Mouse (Mus musculus) bone marrow macrophage, adult 2 months (primary cell): ENCODE measurements around the gene Pecam1.

Experiments
- CTCF ChIP-seq: IDR thresholded peaks from 2 replicates; pipeline ENCODE4 v1.5.1; 2012; ENCODE audit warnings: low read depth, mild to moderate bottlenecking, low read length, moderate library complexity
- POLR2A ChIP-seq: IDR thresholded peaks from 2 replicates; pipeline ENCODE4 v1.6.1; 2012; ENCODE audit warnings: mild to moderate bottlenecking, low read depth, low read length, borderline replicate concordance

DNA sequence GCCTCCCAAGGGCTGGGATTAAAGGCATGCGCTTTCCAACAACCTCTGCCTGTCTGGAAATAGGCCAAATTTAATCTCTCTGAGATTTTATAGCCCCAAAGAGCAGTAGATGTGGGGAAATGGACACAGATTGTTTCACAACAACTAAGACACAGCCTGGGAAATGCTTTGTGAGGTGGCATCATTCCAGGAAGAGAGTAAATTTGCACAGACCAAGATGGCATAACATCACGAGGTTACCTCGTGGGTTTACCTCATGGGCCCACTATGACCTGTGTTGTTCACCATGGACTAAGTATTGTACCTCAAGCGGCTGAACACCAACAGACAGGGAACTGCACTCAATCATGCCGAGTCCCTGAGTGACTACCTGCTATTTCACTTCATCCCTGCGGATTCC is 52.1 kb downstream of the Pecam1 start:
- TF ChIP-seq CTCF, result no peak
- no peak for TF ChIP-seq POLR2A
